ENCODE assay signal across 8 mouse cellular contexts in the genomic region with DNA sequence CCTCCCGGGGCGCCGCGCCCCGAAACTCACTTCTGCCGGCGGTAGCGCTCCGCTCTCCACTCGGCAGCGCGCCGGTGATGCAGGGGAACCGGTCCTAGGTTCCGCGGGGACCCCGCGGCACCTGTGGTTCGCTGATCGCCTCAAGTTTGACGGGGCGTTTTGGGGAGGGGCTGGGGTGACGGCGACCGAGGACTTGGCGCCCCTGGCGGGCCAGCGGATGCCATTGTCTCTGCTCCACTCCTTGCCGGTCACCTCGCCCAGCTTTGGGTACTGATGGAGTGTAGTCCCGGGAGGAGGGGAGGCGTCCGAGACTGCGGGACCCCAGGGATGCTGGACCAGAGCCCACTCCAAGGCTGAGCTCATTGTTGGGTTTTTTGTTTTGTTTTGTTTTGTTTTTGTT. TPM values are rescaled to one million over a fixed set of nuclear protein-coding genes. Genes with fewer than 3 reads are reported as not detected.
DNase-seq lines count a peak whose midpoint lies in the region; ATAC-seq lines count a peak whose summit lies in the region.

No protein-coding gene starts in this region.

- no peak overlapping the region; the same call in 1 of the 2 replicates for H3K27ac ChIP-seq in liver, embryonic 13.5 days

- no peaks in the 10 kb centered on the region for H3K36me3 ChIP-seq in liver, embryonic 13.5 days

- WGBS in liver, embryonic 13.5 days (ENCODE audit: insufficient replicate concordance), result 11% methylated on average over 34 of the region's 34 CpGs

- peak overlapping the region; percentile 72 for H3K4me3 ChIP-seq in liver, embryonic 13.5 days (replicated peaks)

- DNase-seq in urinary bladder, postnatal 25 days (ENCODE audit: low spot score), result peak; percentile 12
- DNase-seq in urinary bladder, postnatal 10 days (ENCODE audit: low spot score), result no peak
- DNase-seq in cerebellum, postnatal 36 days, result peak; percentile 44 to 53
- DNase-seq in gastrocnemius, postnatal 4 days (ENCODE audit: low spot score in 2 of 2), result peak; percentile 17 to 24
- peak; percentile 33 for DNase-seq in kidney, adult 18-20 months
- peak; percentile 9 for DNase-seq in liver, embryonic 13.5 days
- peak; percentile 54 for DNase-seq in naive thymus-derived CD4-positive, alpha-beta T cell, adult 2 months (ENCODE audit: low read depth)
- DNase-seq in thymus, postnatal 25 days, result peak; percentile 55

- H3K4me1 ChIP-seq in liver, embryonic 13.5 days (replicated peaks), result 0 out of 2 replicates have a peak, but pooled peaks cover 4% of the 10 kb centered on the region

- H3K9me3 ChIP-seq in liver, embryonic 13.5 days (replicated peaks), result no peaks in the 10 kb centered on the region

- no peak for ATAC-seq in liver, embryonic 13.5 days (ENCODE audit: low read depth)

- H3K4me2 ChIP-seq in liver, embryonic 13.5 days, result peak overlapping the region; percentile 91

- H3K9ac ChIP-seq in liver, embryonic 13.5 days, result peak overlapping the region; percentile 75

- H3K27me3 ChIP-seq in liver, embryonic 13.5 days, result peaks cover 15% of the 10 kb centered on the region; the same call in 1 of the 2 replicates

RNA-seq across cellular contexts. Expression of gene Ap1s2, which starts 0.6 kb away (rescaled TPM):
- total RNA-seq in gastrocnemius, postnatal 4 days (2021), result 10 to 100 TPM; 20.8 to 29.0 TPM
- 4.3 and 4.8 TPM in 2 replicates for polyA plus RNA-seq in liver, embryonic 13.5 days (2015; fragmentation: Nextera tagmentation; extraction: Ambion mirVana)

RNA-seq across cellular contexts. Expression of gene Zrsr2, which starts 49.1 kb away (rescaled TPM):
- total RNA-seq in gastrocnemius, postnatal 4 days (2021), result 10 to 100 TPM; 15.4 to 27.5 TPM
- 18.9 and 23.1 TPM in 2 replicates for polyA plus RNA-seq in liver, embryonic 13.5 days (2015; fragmentation: Nextera tagmentation; extraction: Ambion mirVana)
